ENCODE assay signal across 26 mouse cellular contexts in the genomic region with DNA sequence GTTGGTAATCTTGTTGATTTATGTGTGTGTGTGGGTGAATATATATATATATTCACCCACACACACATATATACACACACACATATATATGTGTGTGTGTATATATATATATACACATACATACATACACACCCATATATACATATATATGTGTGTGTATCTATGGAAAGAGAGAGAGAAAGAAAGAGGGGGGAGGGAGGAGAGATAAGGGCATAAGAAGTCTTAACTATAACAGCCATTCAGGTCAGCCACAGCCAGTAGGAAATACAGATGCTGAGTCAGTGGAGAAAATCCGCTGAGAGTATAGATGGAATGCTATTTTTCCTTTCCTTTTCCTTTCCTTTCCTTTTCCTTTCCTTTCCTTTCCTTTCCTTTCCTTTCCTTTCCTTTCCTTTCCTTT.
DNase-seq lines count a peak whose midpoint lies in the region; ATAC-seq and TF ChIP-seq lines count a peak whose summit lies in the region.
"Had no signal": no experiment of that assay in that cellular context is flagged by ENCODE, and none has a peak within 500 bp of the region (broad histone marks: within the 10 kb centered on the region; RNA-seq: fewer than 3 reads in every experiment).

No protein-coding gene starts in this region.

- H3K27me3 ChIP-seq in liver, embryonic 13.5 days: no peaks in the 10 kb centered on the region
- no peaks in the 10 kb centered on the region for H3K27me3 ChIP-seq in liver, embryonic 16.5 days (ENCODE audit: control insufficient read depth, insufficient read depth, low read depth, low read length)
- H3K27me3 ChIP-seq: CH12.LX; forebrain, embryonic 13.5 days; heart, embryonic 12.5 days; heart, embryonic 15.5 days; hindbrain, embryonic 13.5 days; Patski had no signal

- DNase-seq in heart, adult 11 months: peak; percentile 29
- no peak for DNase-seq in heart, adult 8-10 months (ENCODE audit: low spot score)
- DNase-seq in liver, embryonic 13.5 days: no peak
- no peak for DNase-seq in lung, adult 2 months
- no peak for DNase-seq in left cerebral cortex, adult 11 months (ENCODE audit: low spot score)
- DNase-seq: adrenal gland, postnatal 10 days; B cell, adult 2 months; cerebellum, adult 11 months; cerebellum, adult 2 months; cerebellum, adult 9-11 months; cerebellum, postnatal 25 days; gastrocnemius, postnatal 10 days; gastrocnemius, postnatal 36 days; heart, postnatal 10 days; heart, postnatal 36 days had no signal

- TF ChIP-seq POLR2A in lung, adult 2 months (IDR thresholded peaks at IDR 0.05; ENCODE audit: borderline replicate concordance, extremely low read depth, low read depth, low read length): no peak

- TF ChIP-seq CTCF in lung, adult 2 months (IDR thresholded peaks at IDR 0.05; ENCODE audit: insufficient read depth, low read length): no peak

- no peaks in the 10 kb centered on the region for H3K36me3 ChIP-seq in liver, embryonic 13.5 days
- H3K36me3 ChIP-seq in liver, embryonic 16.5 days (ENCODE audit: control insufficient read depth, insufficient read depth): no peaks in the 10 kb centered on the region
- H3K36me3 ChIP-seq: forebrain, embryonic 10.5 days; G1E; heart, embryonic 12.5 days; heart, embryonic 15.5 days; hindbrain, embryonic 10.5 days; hindbrain, embryonic 13.5 days had no signal

- no peak overlapping the region for H3K4me3 ChIP-seq in liver, embryonic 13.5 days (replicated peaks)
- no peak overlapping the region for H3K4me3 ChIP-seq in liver, embryonic 16.5 days (ENCODE audit: low read depth, low read length)
- H3K4me3 ChIP-seq in lung, adult 2 months (replicated peaks; ENCODE audit: extremely low read depth, low read depth, low read length): no peak overlapping the region
- H3K4me3 ChIP-seq: hindbrain, embryonic 13.5 days had no signal

- 46% methylated on average over 1 of the region's 1 CpGs for WGBS in liver, embryonic 13.5 days (ENCODE audit: insufficient replicate concordance)
- 17% methylated on average over 1 of the region's 1 CpGs for WGBS in liver, embryonic 16.5 days (ENCODE audit: insufficient replicate concordance)
- WGBS in lung, adult 2 months: 74% methylated on average over 1 of the region's 1 CpGs

- peak; percentile 68 for ATAC-seq in liver, embryonic 13.5 days (ENCODE audit: low read depth)
- peak; percentile 59 for ATAC-seq in liver, embryonic 16.5 days (ENCODE audit: low read depth)
- ATAC-seq: hindbrain, embryonic 16.5 days; Patski had no signal

- H3K9me3 ChIP-seq in liver, embryonic 13.5 days (replicated peaks): no peaks in the 10 kb centered on the region
- H3K9me3 ChIP-seq in liver, embryonic 16.5 days (replicated peaks; ENCODE audit: control insufficient read depth, low read length): no peaks in the 10 kb centered on the region
- H3K9me3 ChIP-seq: forebrain, embryonic 10.5 days; forebrain, embryonic 13.5 days; heart, embryonic 12.5 days; heart, embryonic 15.5 days; hindbrain, embryonic 10.5 days; hindbrain, embryonic 13.5 days had no signal

- H3K4me2 ChIP-seq in liver, embryonic 13.5 days: no peak overlapping the region
- no peak overlapping the region for H3K4me2 ChIP-seq in liver, embryonic 16.5 days (ENCODE audit: low read depth, low read length)

- no peak overlapping the region for H3K27ac ChIP-seq in liver, embryonic 13.5 days
- no peak overlapping the region for H3K27ac ChIP-seq in liver, embryonic 16.5 days (ENCODE audit: low read length)
- H3K27ac ChIP-seq: forebrain, embryonic 10.5 days; forebrain, embryonic 13.5 days; heart, embryonic 15.5 days; hindbrain, embryonic 10.5 days; hindbrain, embryonic 13.5 days had no signal

- peaks cover 53% of the 10 kb centered on the region for H3K4me1 ChIP-seq in liver, embryonic 13.5 days (replicated peaks)
- H3K4me1 ChIP-seq in liver, embryonic 16.5 days (ENCODE audit: control insufficient read depth, low read depth, low read length): peaks cover 21% of the 10 kb centered on the region
- H3K4me1 ChIP-seq in lung, adult 2 months (ENCODE audit: control insufficient read depth, insufficient read depth, low read length): no peaks in the 10 kb centered on the region

- H3K9ac ChIP-seq in liver, embryonic 13.5 days: no peak overlapping the region
- H3K9ac ChIP-seq in liver, embryonic 16.5 days (ENCODE audit: low read depth, low read length): no peak overlapping the region
- H3K9ac ChIP-seq: forebrain, embryonic 13.5 days; heart, embryonic 12.5 days; heart, embryonic 15.5 days; hindbrain, embryonic 13.5 days had no signal
